Mouse (Mus musculus): ENCODE results near the gene Cnih3.

- TF ChIP-seq ZNF384 (IDR thresholded peaks at IDR 0.05; ENCODE audit: low read depth, low read length) (no peak), HCFC1 (IDR thresholded peaks at IDR 0.05; ENCODE audit: borderline replicate concordance, insufficient read depth, low read length) (no peak), MAFK (IDR thresholded peaks at IDR 0.05; ENCODE audit: insufficient read depth, low read depth, low read length) (no peak)
These were observed 50.6 kb downstream of the Cnih3 start for GRCm38 (mm10) chr1:181403056-181403455.

Data from ES-E14 (cell line).